Mouse (Mus musculus): Measurements from ENCODE around the gene Cma1. TPM values are rescaled to one million over a fixed set of nuclear protein-coding genes. Genes with fewer than 3 reads are reported as not detected.

The Cma1 gene
- total RNA-seq, 2 experiments from 2014 or later: 0.34 TPM; not detected in 1

Other genes starting within 250 kb of the Cma1 start
- under 1 TPM; 0.16 to 0.18 TPM for gene Tgm1, start 230.7 kb downstream of the Cma1 start, total RNA-seq (2021)
- 10 to 100 TPM; 42.0 to 54.1 TPM for gene Rabggta, start 222.4 kb downstream of the Cma1 start, total RNA-seq (2021)
- 100 to 1,000 TPM; 103 to 110 TPM for gene Dhrs1, start 199.0 kb downstream of the Cma1 start, total RNA-seq (2021)
- gene Nop9, start 199.0 kb downstream of the Cma1 start, total RNA-seq (2021): 10 to 100 TPM; 16.4 to 17.1 TPM
- gene Cideb, start 186.2 kb downstream of the Cma1 start, total RNA-seq (2021): under 1 TPM; 0.47 to 0.89 TPM
- gene Ltb4r2, start 183.2 kb downstream of the Cma1 start, total RNA-seq (2021): under 1 TPM; 0.45 to 0.64 TPM
- under 1 TPM; 0.62 to 0.69 TPM for gene Ltb4r1, start 178.7 kb downstream of the Cma1 start, total RNA-seq (2021)
- gene Adcy4, start 160.6 kb downstream of the Cma1 start, total RNA-seq (2021): 1 to 10 TPM; 6.7 to 9.0 TPM
- gene Ripk3, start 155.8 kb downstream of the Cma1 start, total RNA-seq (2021): 1 to 10 TPM in 1 of 2 experiments, under 1 TPM in 1; 0.78 to 2.2 TPM
- 1 to 10 TPM; 3.9 to 5.8 TPM for gene Nfatc4, start 121.5 kb downstream of the Cma1 start, total RNA-seq (2021)
- 10 to 100 TPM; 17.0 to 17.3 TPM for gene Nynrin, start 90.7 kb downstream of the Cma1 start, total RNA-seq (2021)
- gene Cbln3, start 60.3 kb downstream of the Cma1 start, total RNA-seq (2021): 1 to 10 TPM in 1 of 2 experiments, under 1 TPM in 1; 0.62 to 1.0 TPM
- gene Khnyn, start 59.7 kb downstream of the Cma1 start, total RNA-seq (2021): 10 to 100 TPM; 11.8 to 13.4 TPM
- gene Sdr39u1, start 44.4 kb downstream of the Cma1 start, total RNA-seq (2021): 10 to 100 TPM; 80.5 to 87.8 TPM
- gene Cma2, start 6.3 kb upstream of the Cma1 start, total RNA-seq (2021): not detected
- not detected for gene Mcpt1, start 73.3 kb upstream of the Cma1 start, total RNA-seq (2021)
- gene Mcpt9, start 85.8 kb upstream of the Cma1 start, total RNA-seq (2021): not detected
- gene Mcpt2, start 97.4 kb upstream of the Cma1 start, total RNA-seq (2021): not detected
- gene Mcpt4, start 117.6 kb upstream of the Cma1 start, total RNA-seq (2021): not detected
- gene Mcpt8, start 140.6 kb upstream of the Cma1 start, total RNA-seq (2021): not detected
- not detected for gene Ctsg, start 157.9 kb upstream of the Cma1 start, total RNA-seq (2021)
- not detected for gene Gzme, start 175.9 kb upstream of the Cma1 start, total RNA-seq (2021)
- gene Gzmd, start 187.9 kb upstream of the Cma1 start, total RNA-seq (2021): not detected
- not detected for gene Gzmg, start 214.9 kb upstream of the Cma1 start, total RNA-seq (2021)
- gene Gzmn, start 229.9 kb upstream of the Cma1 start, total RNA-seq (2021): not detected

All from layer of hippocampus, postnatal 10 days (tissue).